Mouse (Mus musculus) testis, adult 2 months (tissue): Measurements from ENCODE around the gene Mup6. TPM values are rescaled to one million over a fixed set of nuclear protein-coding genes. Genes with fewer than 3 reads are reported as not detected.

Source experiments
- H3K27ac ChIP-seq: fragments of 200-500 bp; 2 replicates; pipeline ENCODE4 v1.5.1; 2012; ENCODE audit warnings: low read depth, low read length; ENCODE audit not compliant: control insufficient read depth, insufficient read depth
- H3K27me3 ChIP-seq: fragments of 200-500 bp; 2 replicates; pipeline ENCODE4 v1.6.1; 2012; ENCODE audit warnings: mild to moderate bottlenecking, low read length, moderate library complexity; ENCODE audit not compliant: control insufficient read depth, insufficient read depth
- H3K36me3 ChIP-seq: fragments of 200-500 bp; 2 replicates; pipeline ENCODE4 v1.6.1; 2012; ENCODE audit warnings: mild to moderate bottlenecking, low read length; ENCODE audit not compliant: control insufficient read depth, insufficient read depth
- H3K4me1 ChIP-seq: fragments of 200-500 bp; 2 replicates; pipeline ENCODE4 v1.6.1; 2012; ENCODE audit warnings: low read length; ENCODE audit not compliant: control insufficient read depth, insufficient read depth
- H3K4me3 ChIP-seq: fragments of 200-500 bp; 2 replicates; pipeline ENCODE4 v1.5.1; 2012; ENCODE audit warnings: low read depth, mild to moderate bottlenecking, low read length, moderate library complexity, mixed read lengths; ENCODE audit not compliant: control insufficient read depth
- CTCF ChIP-seq: fragments of 200-500 bp; IDR thresholded peaks from 2 replicates; pipeline ENCODE4 v1.5.1; 2012; ENCODE audit warnings: low read depth, mild to moderate bottlenecking, inconsistent platforms, low read length, moderate library complexity; ENCODE audit not compliant: control insufficient read depth, insufficient read depth, insufficient replicate concordance
- POLR2A ChIP-seq: fragments of 200-500 bp; IDR thresholded peaks from 2 replicates; pipeline ENCODE4 v1.6.1; 2012; ENCODE audit warnings: low read depth, mild to moderate bottlenecking, inconsistent platforms, low read length, moderate library complexity; ENCODE audit not compliant: control insufficient read depth
- polyA plus RNA-seq: library from polyadenylated mRNA; depleted of rRNA; stranded (reverse); fragments of >200 nt; gene quantifications from 2 replicates; pipeline ENCODE4 v1.2.3, GENCODE M21; 2012; rRNA removed

Gene Mup6
- not detected in 2 replicates for polyA plus RNA-seq

DNA sequence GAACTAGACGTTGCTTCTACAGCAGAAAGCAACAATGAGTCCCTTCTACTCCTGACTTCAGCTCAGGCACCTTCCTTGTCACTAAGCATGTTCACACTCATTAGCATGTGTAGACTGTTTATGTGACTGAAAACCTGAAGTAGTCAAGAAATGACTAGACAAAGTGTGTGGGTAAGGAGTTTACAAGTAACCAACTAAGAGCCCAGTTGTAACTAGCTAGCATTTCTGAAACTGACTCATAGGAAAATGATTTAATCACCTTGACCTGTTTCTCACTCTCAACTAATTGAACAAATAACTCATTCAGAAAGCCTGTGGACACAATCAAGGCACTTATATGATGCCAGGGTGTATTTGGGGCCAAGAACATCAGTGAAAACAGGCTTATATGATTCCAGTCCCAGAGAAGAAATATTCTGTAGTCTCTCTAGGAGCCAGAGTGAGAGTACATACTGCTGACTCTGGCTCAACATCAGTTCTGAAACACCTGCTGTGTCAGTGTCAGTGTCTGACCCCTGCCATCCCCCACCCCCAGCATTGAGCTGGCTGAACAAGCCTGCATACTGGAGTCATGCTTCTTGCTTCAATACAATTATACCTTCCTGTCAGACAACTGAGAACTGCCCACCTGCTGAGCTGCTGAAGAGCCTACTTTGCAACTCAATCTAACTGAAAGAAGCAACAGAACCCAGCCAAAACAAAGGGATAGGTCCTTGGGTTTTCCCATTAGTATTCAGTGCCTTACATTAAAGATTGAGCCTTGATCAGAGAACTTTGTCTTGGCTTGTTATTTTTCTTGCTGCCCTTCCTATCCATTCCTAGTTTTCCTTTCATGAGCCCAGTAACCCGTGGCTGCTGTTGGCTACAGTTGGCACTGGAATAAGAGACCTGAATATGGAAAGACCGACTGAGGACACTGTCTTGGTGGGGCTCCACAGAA lies at the start of gene Mup6:
Mup6 (plus strand) TSS at position 890 of the 940 bp plus-strand sequence.
- TF ChIP-seq POLR2A: no peak
- no peak for TF ChIP-seq CTCF
- H3K4me3 ChIP-seq: no peak within 1 kb of the TSS

GRCm38 (mm10) chr4:59914608-59915403 lies 49.3 kb upstream of the Mup6 start, which contains the start of gene Slc46a2:
Slc46a2 (minus strand) TSS chr4:59915056.
- peak within 1 kb of the TSS; percentile 20 for H3K4me3 ChIP-seq
- TF ChIP-seq POLR2A (no peak), CTCF (no peak)
- H3K36me3 ChIP-seq: no peaks in the 10 kb centered on the region
- no peaks in the 10 kb centered on the region for H3K27me3 ChIP-seq
- H3K4me1 ChIP-seq: peaks cover 9% of the 10 kb centered on the region; the same call in 1 of the 2 replicates
- no peak within 1 kb of the TSS for H3K27ac ChIP-seq

More for the DNA sequence above, at the start of gene Mup6:
- no peaks in the 10 kb centered on the region for H3K27me3 ChIP-seq
- no peaks in the 10 kb centered on the region for H3K36me3 ChIP-seq
- H3K27ac ChIP-seq: no peak within 1 kb of the TSS
- H3K4me1 ChIP-seq: no peaks in the 10 kb centered on the region

GRCm38 (mm10) chr4:59917966-59918365 lies 46.1 kb upstream of the Mup6 start:
- H3K27ac ChIP-seq: no peak overlapping the region
- H3K36me3 ChIP-seq: no peaks in the 10 kb centered on the region
- H3K27me3 ChIP-seq: no peaks in the 10 kb centered on the region
- H3K4me3 ChIP-seq: no peak overlapping the region
- TF ChIP-seq CTCF (no peak), POLR2A (no peak)
- H3K4me1 ChIP-seq: peaks cover 9% of the 10 kb centered on the region; the same call in 1 of the 2 replicates

DNA sequence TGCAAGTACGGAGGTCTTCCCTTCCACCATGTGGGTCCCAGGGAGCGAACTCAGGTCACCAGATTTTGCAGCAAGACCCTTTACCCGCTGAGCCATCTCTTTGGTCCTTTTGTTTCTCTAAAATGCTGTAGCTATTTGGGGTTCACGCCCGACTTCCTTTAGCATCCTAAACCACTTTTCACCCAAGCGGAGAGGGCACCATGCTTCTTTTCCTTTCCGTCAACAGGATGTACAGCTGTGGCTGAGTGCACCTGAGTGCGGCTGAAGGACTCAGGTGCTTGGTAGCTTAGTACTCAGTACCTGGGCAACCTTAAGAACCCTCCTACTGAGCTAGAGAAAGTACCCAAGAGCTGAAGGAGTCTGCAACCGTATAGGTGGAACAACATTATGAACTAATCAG lies 39.0 kb upstream of the Mup6 start:
- Histone ChIP-seq H3K27ac (no peak overlapping the region), H3K4me3 (no peak overlapping the region), H3K27me3 (no peaks in the 10 kb centered on the region), H3K36me3 (no peaks in the 10 kb centered on the region), H3K4me1 (no peaks in the 10 kb centered on the region)
- no peak for TF ChIP-seq CTCF
- no peak for TF ChIP-seq POLR2A

GRCm38 (mm10) chr4:59927666-59928065 lies 36.4 kb upstream of the Mup6 start:
- Histone ChIP-seq H3K36me3 (no peaks in the 10 kb centered on the region), H3K27me3 (no peaks in the 10 kb centered on the region), H3K27ac (no peak overlapping the region), H3K4me3 (no peak overlapping the region), H3K4me1 (no peaks in the 10 kb centered on the region)
- TF ChIP-seq CTCF: no peak
- TF ChIP-seq POLR2A: no peak

DNA sequence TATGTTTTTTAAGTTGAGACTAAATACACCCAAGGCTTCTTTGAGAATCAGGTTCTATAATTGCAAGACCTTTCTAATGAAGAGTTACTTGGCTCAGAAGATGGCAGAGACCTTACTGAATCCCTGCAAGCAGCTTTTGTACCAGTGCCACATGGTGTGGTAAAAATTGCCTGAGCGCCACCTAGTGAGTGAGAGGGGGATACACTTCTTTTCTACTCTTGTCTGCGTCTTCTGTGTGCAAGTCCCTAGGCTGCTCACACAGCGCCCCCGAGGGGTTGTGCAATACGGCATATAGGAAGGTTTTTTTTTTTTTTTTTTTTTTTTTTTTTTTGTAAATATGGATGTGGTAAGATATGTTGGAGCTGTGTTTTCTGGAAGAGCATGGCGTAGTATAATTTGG lies 35.7 kb upstream of the Mup6 start:
- H3K36me3 ChIP-seq: no peaks in the 10 kb centered on the region
- H3K27ac ChIP-seq: no peak overlapping the region
- H3K4me1 ChIP-seq: no peaks in the 10 kb centered on the region
- H3K4me3 ChIP-seq: no peak overlapping the region
- no peaks in the 10 kb centered on the region for H3K27me3 ChIP-seq
- TF ChIP-seq POLR2A: no peak
- TF ChIP-seq CTCF: peak; percentile 44; the same call in 1 of the 2 replicates
